Mouse (Mus musculus): ENCODE data around the gene Mtmr14. TPM values are rescaled to one million over a fixed set of nuclear protein-coding genes. Genes with fewer than 3 reads are reported as not detected.

The Mtmr14 gene
- polyA plus RNA-seq, 1 experiment: 82.9 TPM

- Histone ChIP-seq H3K4me1 (replicated peaks; ENCODE audit: control insufficient read depth, insufficient read depth, low read length) (no peaks in the 10 kb centered on the region), H3K27ac (ENCODE audit: control insufficient read depth, insufficient read depth, low read length) (no peak overlapping the region), H3K27me3 (ENCODE audit: control insufficient read depth, insufficient read depth, low read length) (no peaks in the 10 kb centered on the region; the same call in 1 of the 2 replicates), H3K36me3 (ENCODE audit: control insufficient read depth, insufficient read depth, low read length) (0 out of 2 replicates have a peak, but pooled peaks cover 3% of the 10 kb centered on the region), H3K4me3 (ENCODE audit: control insufficient read depth, insufficient read depth, low read length) (no peak overlapping the region)
- TF ChIP-seq CTCF (IDR thresholded peaks at IDR 0.05; ENCODE audit: borderline replicate concordance, control insufficient read depth, extremely low read depth, insufficient read depth, low read length, poor library complexity) (no peak), POLR2A (IDR thresholded peaks at IDR 0.05; ENCODE audit: control insufficient read depth, extremely low read depth, insufficient read depth, low read length, poor library complexity) (no peak)
- no peak for DNase-seq
- 36% methylated on average over 6 of the region's 6 CpGs for WGBS
Measured at GRCm38 (mm10) chr6:113283500-113283899, 45.9 kb downstream of the Mtmr14 start.

DNA sequence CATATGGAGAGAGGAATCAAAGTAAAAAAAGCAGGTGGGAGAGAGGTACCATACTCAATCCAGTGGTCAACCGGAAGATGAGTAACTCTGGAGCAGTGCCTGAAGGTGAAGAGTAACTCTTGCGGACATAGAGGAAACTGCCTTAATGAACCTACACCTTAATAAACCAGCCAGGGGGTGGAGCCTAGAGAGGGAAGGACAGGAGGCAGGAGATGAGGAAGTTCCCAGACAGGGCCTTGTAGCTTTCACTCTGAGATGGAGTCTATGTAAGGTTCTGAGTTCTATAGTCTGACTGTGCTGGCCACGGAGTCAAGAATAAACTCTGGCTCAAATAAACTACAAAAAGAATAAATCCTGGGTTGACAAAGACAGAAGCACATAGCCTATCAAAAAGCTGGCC is 47.3 kb downstream of the Mtmr14 start:
- no peaks in the 10 kb centered on the region; the same call in 1 of the 2 replicates for H3K27me3 ChIP-seq (ENCODE audit: control insufficient read depth, insufficient read depth, low read length)
- DNase-seq: no peak
- 65% methylated on average over 3 of the region's 3 CpGs for WGBS
- H3K27ac ChIP-seq (ENCODE audit: control insufficient read depth, insufficient read depth, low read length): no peak overlapping the region
- no peak overlapping the region for H3K4me3 ChIP-seq (ENCODE audit: control insufficient read depth, insufficient read depth, low read length)
- no peaks in the 10 kb centered on the region for H3K4me1 ChIP-seq (replicated peaks; ENCODE audit: control insufficient read depth, insufficient read depth, low read length)
- TF ChIP-seq POLR2A (IDR thresholded peaks at IDR 0.05; ENCODE audit: control insufficient read depth, extremely low read depth, insufficient read depth, low read length, poor library complexity) (no peak), CTCF (IDR thresholded peaks at IDR 0.05; ENCODE audit: borderline replicate concordance, control insufficient read depth, extremely low read depth, insufficient read depth, low read length, poor library complexity) (no peak)
- 0 out of 2 replicates have a peak, but pooled peaks cover 3% of the 10 kb centered on the region for H3K36me3 ChIP-seq (ENCODE audit: control insufficient read depth, insufficient read depth, low read length)

DNA sequence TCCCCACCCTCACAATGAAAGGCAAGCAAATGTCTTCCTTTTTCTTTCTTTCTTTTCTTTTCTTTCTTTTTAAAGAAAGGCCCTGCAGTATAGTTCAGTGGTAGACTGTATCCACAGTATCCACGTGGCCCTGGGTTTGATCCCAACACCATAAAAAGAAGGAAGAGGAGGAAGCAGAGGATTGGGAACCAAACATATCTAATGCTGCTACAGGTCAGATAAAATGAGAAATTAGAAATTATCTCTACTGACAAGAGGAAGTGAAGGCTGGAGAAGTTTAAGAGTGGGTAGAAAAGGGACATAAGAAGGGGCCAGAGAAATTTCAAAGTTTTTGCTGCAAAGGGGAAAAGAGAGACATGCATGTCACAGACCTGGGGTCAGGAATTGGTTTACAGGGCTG is 48.7 kb downstream of the Mtmr14 start:
- Histone ChIP-seq H3K4me1 (replicated peaks; ENCODE audit: control insufficient read depth, insufficient read depth, low read length) (no peaks in the 10 kb centered on the region), H3K27ac (ENCODE audit: control insufficient read depth, insufficient read depth, low read length) (no peak overlapping the region), H3K27me3 (ENCODE audit: control insufficient read depth, insufficient read depth, low read length) (no peaks in the 10 kb centered on the region; the same call in 1 of the 2 replicates), H3K4me3 (ENCODE audit: control insufficient read depth, insufficient read depth, low read length) (no peak overlapping the region), H3K36me3 (ENCODE audit: control insufficient read depth, insufficient read depth, low read length) (no peaks in the 10 kb centered on the region)
- 88% methylated on average over 1 of the region's 1 CpGs for WGBS
- TF ChIP-seq POLR2A (IDR thresholded peaks at IDR 0.05; ENCODE audit: control insufficient read depth, extremely low read depth, insufficient read depth, low read length, poor library complexity): no peak
- TF ChIP-seq CTCF (IDR thresholded peaks at IDR 0.05; ENCODE audit: borderline replicate concordance, control insufficient read depth, extremely low read depth, insufficient read depth, low read length, poor library complexity): no peak
- DNase-seq: no peak

DNA sequence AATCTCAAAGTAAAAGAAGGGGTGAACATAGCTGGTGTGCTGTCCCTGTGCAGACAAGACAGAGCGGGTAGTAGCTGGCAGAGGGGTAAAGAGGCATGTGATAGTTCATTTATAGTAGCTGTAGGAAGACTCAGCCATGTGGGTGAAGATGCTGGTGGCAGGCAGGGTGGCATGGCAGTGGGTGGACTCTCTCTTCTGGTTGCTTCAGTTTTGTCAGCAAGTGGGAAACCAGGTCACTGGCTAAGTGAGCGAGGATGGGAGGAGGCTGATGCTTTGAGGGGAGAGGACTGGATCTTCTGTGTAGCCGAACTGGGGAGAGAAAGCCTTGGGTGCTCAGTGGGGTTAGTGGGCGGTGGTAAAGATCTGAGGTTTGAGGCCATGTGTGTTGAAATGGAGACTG is 49.6 kb downstream of the Mtmr14 start:
- WGBS: 85% methylated on average over 4 of the region's 4 CpGs
- TF ChIP-seq POLR2A (IDR thresholded peaks at IDR 0.05; ENCODE audit: control insufficient read depth, extremely low read depth, insufficient read depth, low read length, poor library complexity) (no peak), CTCF (IDR thresholded peaks at IDR 0.05; ENCODE audit: borderline replicate concordance, control insufficient read depth, extremely low read depth, insufficient read depth, low read length, poor library complexity) (no peak)
- no peaks in the 10 kb centered on the region for H3K36me3 ChIP-seq (ENCODE audit: control insufficient read depth, insufficient read depth, low read length)
- H3K4me3 ChIP-seq (ENCODE audit: control insufficient read depth, insufficient read depth, low read length): no peak overlapping the region
- DNase-seq: no peak
- H3K27ac ChIP-seq (ENCODE audit: control insufficient read depth, insufficient read depth, low read length): no peak overlapping the region
- no peaks in the 10 kb centered on the region for H3K4me1 ChIP-seq (replicated peaks; ENCODE audit: control insufficient read depth, insufficient read depth, low read length)
- H3K27me3 ChIP-seq (ENCODE audit: control insufficient read depth, insufficient read depth, low read length): no peaks in the 10 kb centered on the region; the same call in 1 of the 2 replicates

GRCm38 (mm10) chr6:113289346-113289745 is 51.7 kb downstream of the Mtmr14 start:
- Histone ChIP-seq H3K4me3 (ENCODE audit: control insufficient read depth, insufficient read depth, low read length) (no peak overlapping the region), H3K27me3 (ENCODE audit: control insufficient read depth, insufficient read depth, low read length) (no peaks in the 10 kb centered on the region), H3K36me3 (ENCODE audit: control insufficient read depth, insufficient read depth, low read length) (no peaks in the 10 kb centered on the region), H3K4me1 (replicated peaks; ENCODE audit: control insufficient read depth, insufficient read depth, low read length) (no peaks in the 10 kb centered on the region), H3K27ac (ENCODE audit: control insufficient read depth, insufficient read depth, low read length) (no peak overlapping the region)
- 95% methylated on average over 15 of the region's 15 CpGs for WGBS
- DNase-seq: no peak
- TF ChIP-seq CTCF (IDR thresholded peaks at IDR 0.05; ENCODE audit: borderline replicate concordance, control insufficient read depth, extremely low read depth, insufficient read depth, low read length, poor library complexity) (no peak), POLR2A (IDR thresholded peaks at IDR 0.05; ENCODE audit: control insufficient read depth, extremely low read depth, insufficient read depth, low read length, poor library complexity) (no peak)

- H3K27me3 ChIP-seq (ENCODE audit: control insufficient read depth, insufficient read depth, low read length): no peaks in the 10 kb centered on the region
- no peak overlapping the region for H3K4me3 ChIP-seq (ENCODE audit: control insufficient read depth, insufficient read depth, low read length)
- no peak for TF ChIP-seq POLR2A (IDR thresholded peaks at IDR 0.05; ENCODE audit: control insufficient read depth, extremely low read depth, insufficient read depth, low read length, poor library complexity)
- no peak for TF ChIP-seq CTCF (IDR thresholded peaks at IDR 0.05; ENCODE audit: borderline replicate concordance, control insufficient read depth, extremely low read depth, insufficient read depth, low read length, poor library complexity)
- no peaks in the 10 kb centered on the region for H3K4me1 ChIP-seq (replicated peaks; ENCODE audit: control insufficient read depth, insufficient read depth, low read length)
- 82% methylated on average over 6 of the region's 6 CpGs for WGBS
- DNase-seq: no peak
- no peaks in the 10 kb centered on the region for H3K36me3 ChIP-seq (ENCODE audit: control insufficient read depth, insufficient read depth, low read length)
- H3K27ac ChIP-seq (ENCODE audit: control insufficient read depth, insufficient read depth, low read length): no peak overlapping the region
Measured at GRCm38 (mm10) chr6:113290346-113290745, 52.7 kb downstream of the Mtmr14 start.

DNA sequence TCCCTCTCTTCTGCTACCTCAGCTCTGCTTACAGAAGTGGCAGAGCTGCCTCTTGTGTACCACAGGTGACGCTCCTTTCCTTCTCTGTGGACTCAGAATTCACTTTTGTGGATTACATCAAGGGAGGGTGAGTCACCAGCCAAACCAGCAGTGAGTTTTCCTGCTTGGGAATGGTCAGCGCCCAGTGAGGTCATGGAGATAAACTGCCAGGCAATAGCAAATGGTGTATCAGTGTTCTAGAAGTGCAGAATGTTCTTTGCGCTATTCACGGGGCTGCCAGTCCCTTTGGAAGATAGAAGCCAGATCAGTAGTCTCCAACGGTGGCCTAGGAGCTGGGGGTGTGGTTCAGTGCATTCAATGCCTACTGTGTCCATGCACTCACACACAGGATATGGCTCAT is 55.3 kb downstream of the Mtmr14 start:
- no peak overlapping the region for H3K4me3 ChIP-seq (ENCODE audit: control insufficient read depth, insufficient read depth, low read length)
- no peak overlapping the region for H3K27ac ChIP-seq (ENCODE audit: control insufficient read depth, insufficient read depth, low read length)
- WGBS: 81% methylated on average over 5 of the region's 5 CpGs
- H3K27me3 ChIP-seq (ENCODE audit: control insufficient read depth, insufficient read depth, low read length): no peaks in the 10 kb centered on the region
- no peak for TF ChIP-seq POLR2A (IDR thresholded peaks at IDR 0.05; ENCODE audit: control insufficient read depth, extremely low read depth, insufficient read depth, low read length, poor library complexity)
- TF ChIP-seq CTCF (IDR thresholded peaks at IDR 0.05; ENCODE audit: borderline replicate concordance, control insufficient read depth, extremely low read depth, insufficient read depth, low read length, poor library complexity): no peak
- no peaks in the 10 kb centered on the region for H3K36me3 ChIP-seq (ENCODE audit: control insufficient read depth, insufficient read depth, low read length)
- no peak for DNase-seq
- H3K4me1 ChIP-seq (replicated peaks; ENCODE audit: control insufficient read depth, insufficient read depth, low read length): no peaks in the 10 kb centered on the region

Data from thymus, adult 2 months (tissue).